Mouse (Mus musculus) ES-E14 (cell line): ENCODE measurements at regions not wholly inside any gene's neighbourhood (a gene's known extent, or its start where the extent isn't known, plus 50 kb on each side); places are given as distances from the start of the nearest gene placed in this dataset.

Experiments
- HCFC1 ChIP-seq: IDR thresholded peaks from 2 replicates; pipeline ENCODE4 v1.6.1; 2012; ENCODE audit warnings: low read length, inconsistent platforms, borderline replicate concordance; ENCODE audit not compliant: insufficient read depth
- ZC3H11A ChIP-seq: IDR thresholded peaks from 2 replicates; pipeline ENCODE4 v1.6.1; 2012; ENCODE audit warnings: low read depth, mild to moderate bottlenecking, inconsistent platforms, low read length, borderline replicate concordance
- ZNF384 ChIP-seq: IDR thresholded peaks from 2 replicates; pipeline ENCODE4 v1.6.1; 2012; ENCODE audit warnings: low read depth, low read length, inconsistent platforms

GRCm38 (mm10) chr8:10924526-10925199 is 83.6 kb downstream of the Irs2 start:
- no peak for TF ChIP-seq ZNF384
- no peak for TF ChIP-seq HCFC1
- no peak for TF ChIP-seq ZC3H11A
